In genomic region chr3:95677420-95678090, GRCm38 (mm10) we compare ENCODE assay signal across 15 mouse cellular contexts. TPM values are rescaled to one million over a fixed set of nuclear protein-coding genes. Genes with fewer than 3 reads are reported as not detected.
DNase-seq lines count a peak whose midpoint lies in the region; ATAC-seq and TF ChIP-seq lines count a peak whose summit lies in the region.
"Had no signal": no experiment of that assay in that cellular context is flagged by ENCODE, and none has a peak within 500 bp of the region (broad histone marks: within the 10 kb centered on the region; RNA-seq: fewer than 3 reads in every experiment).

No protein-coding gene starts in this region.

- DNase-seq in heart, postnatal 14 days = no peak
- no peak for DNase-seq in left cerebral cortex, adult 2 months (ENCODE audit: extremely low spot score in 1 of 2, low spot score in 2 of 2)
- no peak for DNase-seq in left cerebral cortex, adult 18-20 months (ENCODE audit: low spot score in 2 of 2)
- no peak for DNase-seq in ES-E14 (ENCODE audit: low read depth, low spot score)
- peak; percentile 16 for DNase-seq in induced T-regulatory cell, adult 2 months (ENCODE audit: low read depth)
- no peak for DNase-seq in adipocyte (ENCODE audit: low spot score)
- no peak for DNase-seq in left cerebral cortex, postnatal 10 days (ENCODE audit: extremely low spot score in 1 of 2, low spot score in 2 of 2)
- DNase-seq: right cerebral cortex, postnatal 25 days had no signal

- H3K4me3 ChIP-seq in heart, embryonic 12.5 days = no peak overlapping the region
- no peak overlapping the region for H3K4me3 ChIP-seq in left cerebral cortex, adult 2 months
- peak overlapping the region in 1 of 2 experiments; percentile 3; a peak in 2 of 4 replicates for H3K4me3 ChIP-seq in ES-E14 (ENCODE audit: insufficient read depth in 1 of 2, low read depth in 1 of 2, low read length in 2 of 2, poor library complexity in 1 of 2, severe bottlenecking in 1 of 2)
- H3K4me3 ChIP-seq: embryonic facial prominence, embryonic 10.5 days; limb, embryonic 13.5 days had no signal

- H3K9me3 ChIP-seq in heart, embryonic 12.5 days (replicated peaks) = no peaks in the 10 kb centered on the region
- no peaks in the 10 kb centered on the region for H3K9me3 ChIP-seq in ES-E14 (ENCODE audit: control insufficient read depth, insufficient read depth, low read depth, low read length)
- H3K9me3 ChIP-seq: embryonic facial prominence, embryonic 10.5 days; G1E; limb, embryonic 13.5 days had no signal

- H3K27me3 ChIP-seq in heart, embryonic 12.5 days (replicated peaks) = no peaks in the 10 kb centered on the region
- H3K27me3 ChIP-seq: limb, embryonic 13.5 days had no signal

- H3K9ac ChIP-seq in heart, embryonic 12.5 days = no peak overlapping the region; the same call in 1 of the 2 replicates
- H3K9ac ChIP-seq in ES-E14 (ENCODE audit: insufficient read depth, low read depth, low read length, poor library complexity, severe bottlenecking) = peak overlapping the region; percentile 50
- H3K9ac ChIP-seq: limb, embryonic 13.5 days had no signal

- H3K4me1 ChIP-seq in heart, embryonic 12.5 days (replicated peaks) = peaks cover 72% of the 10 kb centered on the region
- H3K4me1 ChIP-seq in ES-E14 (ENCODE audit: control insufficient read depth in 2 of 2, insufficient read depth in 2 of 2, low read length in 2 of 2, poor library complexity in 1 of 2) = peaks cover 7 to 45% of the 10 kb centered on the region in 2 experiments

- ATAC-seq in heart, embryonic 12.5 days (ENCODE audit: insufficient number of reproducible peaks, low FRiP score) = no peak
- ATAC-seq: hindbrain, postnatal 0 days; midbrain, embryonic 16.5 days had no signal

- no peak for TF ChIP-seq CTCF in left cerebral cortex, adult 2 months (IDR thresholded peaks at IDR 0.05)

- no peak overlapping the region for H3K4me2 ChIP-seq in heart, embryonic 12.5 days
- H3K4me2 ChIP-seq: limb, embryonic 13.5 days had no signal

- in situ Hi-C loops in ES-E14 (cut with MboI; ENCODE audit: low sequenced_read_pairs in 2 of 2, unreplicated experiment in 2 of 2) = no loop called here

- H3K27ac ChIP-seq in heart, embryonic 12.5 days (ENCODE audit: poor library complexity, severe bottlenecking) = 0 out of 2 replicates have a peak overlapping the region, but pooled peaks have one; percentile 3
- peak overlapping the region; percentile 48 for H3K27ac ChIP-seq in left cerebral cortex, adult 2 months
- no peak overlapping the region for H3K27ac ChIP-seq in ES-E14 (ENCODE audit: insufficient read depth, low read depth, low read length, poor library complexity, severe bottlenecking)
- H3K27ac ChIP-seq: embryonic facial prominence, embryonic 10.5 days; hindbrain, postnatal 0 days; limb, embryonic 13.5 days had no signal

- no peaks in the 10 kb centered on the region for H3K36me3 ChIP-seq in heart, embryonic 12.5 days
- no peaks in the 10 kb centered on the region for H3K36me3 ChIP-seq in ES-E14 (ENCODE audit: control insufficient read depth, insufficient read depth, low read length, poor library complexity, severe bottlenecking)

- intact Hi-C loops in heart, postnatal 14 days (cut with DNase I) = loop anchor here (2.0 to 5.0 kb wide), 2 partner anchors 23 to 95 kb away; no protein-coding TSS in a partner anchor
- intact Hi-C loops in left cerebral cortex, adult 2 months (cut with DNase I) = no loop called here
- intact Hi-C loops in left cerebral cortex, postnatal 10 days (cut with DNase I) = no loop called here

- 69% methylated on average over 19 of the region's 19 CpGs for WGBS in heart, embryonic 12.5 days

TF ChIP-seq in ES-E14, 5 proteins besides CTCF, POLR2A, EP300 and RAD21:
- TF ChIP-seq MAFK (IDR thresholded peaks at IDR 0.05; ENCODE audit: insufficient read depth, low read depth, low read length) (no peak), HCFC1 (IDR thresholded peaks at IDR 0.05; ENCODE audit: borderline replicate concordance, insufficient read depth, low read length) (no peak), ZNF384 (IDR thresholded peaks at IDR 0.05; ENCODE audit: low read depth, low read length) (no peak), ZC3H11A (IDR thresholded peaks at IDR 0.05; ENCODE audit: borderline replicate concordance, low read depth, low read length) (no peak), CHD2 (IDR thresholded peaks at IDR 0.05; ENCODE audit: low read depth, low read length) (no peak)

RNA-seq across cellular contexts. Expression of gene Adamtsl4, which starts 10.2 kb away (rescaled TPM):
- polyA plus RNA-seq in heart, embryonic 12.5 days (2016; fragmentation: Nextera tagmentation; extraction: Ambion mirVana) = 4.3 and 4.9 TPM in 2 replicates
- total RNA-seq in heart, postnatal 14 days (2021) = 10 to 100 TPM; 48.3 to 57.2 TPM
- 1 to 10 TPM; 6.8 to 7.7 TPM for total RNA-seq in left cerebral cortex, adult 2 months (2021)
- total RNA-seq in left cerebral cortex, adult 18-20 months (2021) = 1 to 10 TPM; 4.4 to 8.2 TPM
- 1.9 and 5.0 TPM in 2 replicates for total RNA-seq in ES-E14 (2012; rRNA removed)
- 1 to 10 TPM in 1 of 2 experiments, under 1 TPM in 1; 0.73 to 1.3 TPM for total RNA-seq in left cerebral cortex, postnatal 10 days (2021)
- total RNA-seq: megakaryocyte-erythroid progenitor cell, adult 5-6 weeks had no signal
- polyA plus RNA-seq: G1E had no signal

RNA-seq across cellular contexts. Expression of gene Mcl1, which starts 19.0 kb away (rescaled TPM):
- polyA plus RNA-seq in heart, embryonic 12.5 days (2016; fragmentation: Nextera tagmentation; extraction: Ambion mirVana) = 65.2 and 66.9 TPM in 2 replicates
- total RNA-seq in heart, postnatal 14 days (2021) = 100 to 1,000 TPM; 161 to 165 TPM
- 10 to 100 TPM; 52.7 to 60.9 TPM for total RNA-seq in left cerebral cortex, adult 2 months (2021)
- 10 to 100 TPM; 59.7 to 64.1 TPM for total RNA-seq in left cerebral cortex, adult 18-20 months (2021)
- total RNA-seq in ES-E14 (2012; rRNA removed) = 207 and 253 TPM in 2 replicates
- total RNA-seq in left cerebral cortex, postnatal 10 days (2021) = 10 to 100 TPM; 62.2 to 63.0 TPM

RNA-seq across cellular contexts. Expression of gene Ensa, which starts 52.8 kb away (rescaled TPM):
- 50.8 and 51.4 TPM in 2 replicates for polyA plus RNA-seq in heart, embryonic 12.5 days (2016; fragmentation: Nextera tagmentation; extraction: Ambion mirVana)
- 10 to 100 TPM; 62.5 to 63.7 TPM for total RNA-seq in heart, postnatal 14 days (2021)
- total RNA-seq in left cerebral cortex, adult 2 months (2021) = 100 to 1,000 TPM; 349 to 358 TPM
- total RNA-seq in left cerebral cortex, adult 18-20 months (2021) = 100 to 1,000 TPM; 351 to 360 TPM
- 54.1 and 56.8 TPM in 2 replicates for total RNA-seq in ES-E14 (2012; rRNA removed)
- 100 to 1,000 TPM; 231 to 238 TPM for total RNA-seq in left cerebral cortex, postnatal 10 days (2021)
